Mouse (Mus musculus) testis, adult 2 months (tissue): ENCODE measurements around the gene Nsg2.

Experiments
- CTCF ChIP-seq: fragments of 200-500 bp; IDR thresholded peaks from 2 replicates; pipeline ENCODE4 v1.5.1; 2012; ENCODE audit warnings: low read depth, mild to moderate bottlenecking, inconsistent platforms, low read length, moderate library complexity; ENCODE audit not compliant: control insufficient read depth, insufficient read depth, insufficient replicate concordance
- POLR2A ChIP-seq: fragments of 200-500 bp; IDR thresholded peaks from 2 replicates; pipeline ENCODE4 v1.6.1; 2012; ENCODE audit warnings: low read depth, mild to moderate bottlenecking, inconsistent platforms, low read length, moderate library complexity; ENCODE audit not compliant: control insufficient read depth

- TF ChIP-seq CTCF: no peak
- TF ChIP-seq POLR2A: no peak
Observed at GRCm38 (mm10) chr11:32013561-32013960, 13.3 kb downstream of the Nsg2 start.
